Mouse (Mus musculus) midbrain, postnatal 0 days (tissue): ENCODE results near the gene Scyl3. TPM values are rescaled to one million over a fixed set of nuclear protein-coding genes. Genes with fewer than 3 reads are reported as not detected.

ENCODE experiments used
- ATAC-seq: fragments of 200-750 bp; cut with Nextera tagmentation; 2 replicates; pipeline ENCODE4 v1.8.0; 2017; ENCODE audit warnings: moderate number of reproducible peaks, mild to moderate bottlenecking, moderate TSS enrichment, moderate library complexity; ENCODE audit not compliant: low FRiP score
- DNase-seq: peaks from one replicate; pipeline ENCODE4 v3.0.0-alpha.2; 2015; ENCODE audit warnings: low spot score
- H3K27ac ChIP-seq: fragments of 300-500 bp; sonication (generic); 2 replicates; pipeline ENCODE4 v1.5.1; 2014; ENCODE audit warnings: low read depth, mild to moderate bottlenecking, low read length, mixed read lengths
- H3K27me3 ChIP-seq: fragments of 300-500 bp; sonication (generic); 2 replicates; pipeline ENCODE4 v1.6.1; 2014; ENCODE audit warnings: low read length, control low read depth, mixed read lengths; ENCODE audit not compliant: insufficient read depth
- H3K36me3 ChIP-seq: fragments of 300-500 bp; sonication (generic); 2 replicates; pipeline ENCODE4 v1.6.1; 2014; ENCODE audit warnings: low read length, control low read depth, mixed read lengths; ENCODE audit not compliant: insufficient read depth
- H3K4me1 ChIP-seq: fragments of 300-500 bp; sonication (generic); 2 replicates; pipeline ENCODE4 v1.6.1; 2014; ENCODE audit warnings: mild to moderate bottlenecking, control low read depth, antibody characterized with exemption, low read length, mixed read lengths; ENCODE audit not compliant: insufficient read depth
- H3K4me2 ChIP-seq: fragments of 300-500 bp; sonication (generic); 2 replicates; pipeline ENCODE4 v1.6.1; 2014; ENCODE audit warnings: low read depth, mild to moderate bottlenecking, low read length, mixed read lengths; ENCODE audit not compliant: poor library complexity, severe bottlenecking
- H3K4me3 ChIP-seq: fragments of 300-500 bp; sonication (generic); 2 replicates; pipeline ENCODE4 v1.5.1; 2014; ENCODE audit warnings: low read depth, mild to moderate bottlenecking, low read length, moderate library complexity
- H3K9ac ChIP-seq: fragments of 300-500 bp; sonication (generic); replicated peaks from 2 replicates; pipeline ENCODE4 v1.6.1; 2014; ENCODE audit warnings: mild to moderate bottlenecking, low read length, moderate library complexity, mixed read lengths; ENCODE audit not compliant: poor library complexity, severe bottlenecking
- H3K9me3 ChIP-seq: fragments of 300-500 bp; sonication (generic); 2 replicates; pipeline ENCODE4 v1.6.1; 2016; ENCODE audit warnings: low read length, control low read depth
- CTCF ChIP-seq: IDR thresholded peaks from 2 replicates; pipeline ENCODE4 v1.5.1; 2016; ENCODE audit warnings: antibody characterized with exemption, mild to moderate bottlenecking
- WGBS: fragments of 180-500 bp; shearing (Covaris S2); extraction: QIAGEN DNeasy Blood & Tissue Kit; methylation state at CpG from one replicate; pipeline ENCODE4 v1.1.7; 2014; 5-methylcytosine and 5-hydroxymethylcytosine counted together
- polyA plus RNA-seq: library from polyadenylated mRNA; unstranded; fragments of >200 nt; fragmentation: Nextera tagmentation; extraction: Ambion mirVana; gene quantifications from 2 replicates; pipeline ENCODE4 v1.2.1, GENCODE M21; 2015
- total RNA-seq: library from RNA; depleted of rRNA; stranded (reverse); fragments of >200 nt; gene quantifications from 2 replicates; pipeline ENCODE4 v1.2.3, GENCODE M21; 2014

The Scyl3 gene
- total and polyA plus RNA-seq, 2 experiments from 2014 or later, result 12.3 to 16.6 TPM

GRCm38 (mm10) chr1:163900168-163900567 is 28.7 kb upstream of the Scyl3 start:
- Histone ChIP-seq H3K36me3 (peaks cover under 1% of the 10 kb centered on the region; the same call in 1 of the 2 replicates), H3K27me3 (no peaks in the 10 kb centered on the region), H3K4me2 (no peak overlapping the region), H3K4me3 (no peak overlapping the region), H3K9ac (no peak overlapping the region), H3K27ac (no peak overlapping the region), H3K4me1 (no peaks in the 10 kb centered on the region), H3K9me3 (no peaks in the 10 kb centered on the region)
- no peak for ATAC-seq
- no peak for DNase-seq
- WGBS, result 95% methylated on average over 2 of the region's 2 CpGs
- no peak for TF ChIP-seq CTCF

GRCm38 (mm10) chr1:163903411-163903810 is 25.5 kb upstream of the Scyl3 start:
- ATAC-seq, result no peak
- peaks cover 9% of the 10 kb centered on the region; the same call in 1 of the 2 replicates for H3K36me3 ChIP-seq
- TF ChIP-seq CTCF, result no peak
- DNase-seq, result no peak
- H3K9ac ChIP-seq, result no peak overlapping the region
- H3K4me1 ChIP-seq, result no peaks in the 10 kb centered on the region
- no peak overlapping the region for H3K4me3 ChIP-seq
- no peak overlapping the region for H3K27ac ChIP-seq
- H3K4me2 ChIP-seq, result no peak overlapping the region
- 96% methylated on average over 3 of the region's 3 CpGs for WGBS
- no peaks in the 10 kb centered on the region for H3K9me3 ChIP-seq
- H3K27me3 ChIP-seq, result no peaks in the 10 kb centered on the region

- Histone ChIP-seq H3K9ac (no peak overlapping the region), H3K27me3 (no peaks in the 10 kb centered on the region), H3K4me2 (no peak overlapping the region), H3K9me3 (no peaks in the 10 kb centered on the region), H3K27ac (no peak overlapping the region), H3K4me3 (no peak overlapping the region), H3K4me1 (no peaks in the 10 kb centered on the region), H3K36me3 (peaks cover 12% of the 10 kb centered on the region; the same call in 1 of the 2 replicates)
- TF ChIP-seq CTCF, result no peak
- DNase-seq (no peak), ATAC-seq (no peak)
- WGBS, result 81% methylated on average over 4 of the region's 4 CpGs
Observed at GRCm38 (mm10) chr1:163907007-163907811, 21.7 kb upstream of the Scyl3 start.

- ATAC-seq (no peak), DNase-seq (no peak)
- Histone ChIP-seq H3K9me3 (no peaks in the 10 kb centered on the region), H3K27ac (no peak overlapping the region), H3K4me2 (no peak overlapping the region), H3K27me3 (no peaks in the 10 kb centered on the region), H3K9ac (no peak overlapping the region), H3K4me3 (no peak overlapping the region), H3K36me3 (peaks cover 12% of the 10 kb centered on the region; the same call in 1 of the 2 replicates), H3K4me1 (no peaks in the 10 kb centered on the region)
- TF ChIP-seq CTCF, result no peak
- WGBS, result 61% methylated on average over 11 of the region's 11 CpGs
Observed at GRCm38 (mm10) chr1:163908389-163908788, 20.5 kb upstream of the Scyl3 start.

- WGBS, result 13% methylated on average over 2 of the region's 2 CpGs
- H3K27me3 ChIP-seq, result no peaks in the 10 kb centered on the region
- no peak overlapping the region for H3K4me2 ChIP-seq
- ATAC-seq (no peak; the same call in 1 of the 2 replicates), DNase-seq (peak; percentile 76)
- no peak overlapping the region for H3K27ac ChIP-seq
- H3K4me3 ChIP-seq, result no peak overlapping the region
- H3K9me3 ChIP-seq, result no peaks in the 10 kb centered on the region
- no peak overlapping the region for H3K9ac ChIP-seq
- H3K36me3 ChIP-seq, result peaks cover 12% of the 10 kb centered on the region; the same call in 1 of the 2 replicates
- no peaks in the 10 kb centered on the region for H3K4me1 ChIP-seq
- peak; percentile 82 for TF ChIP-seq CTCF
Observed at GRCm38 (mm10) chr1:163910343-163910742, 18.6 kb upstream of the Scyl3 start.

GRCm38 (mm10) chr1:163910785-163911184 is 18.1 kb upstream of the Scyl3 start:
- DNase-seq (no peak), ATAC-seq (no peak)
- Histone ChIP-seq H3K4me2 (no peak overlapping the region), H3K36me3 (peaks cover 10% of the 10 kb centered on the region; the same call in 1 of the 2 replicates), H3K4me1 (no peaks in the 10 kb centered on the region), H3K27me3 (no peaks in the 10 kb centered on the region), H3K9me3 (no peaks in the 10 kb centered on the region), H3K27ac (no peak overlapping the region), H3K9ac (no peak overlapping the region), H3K4me3 (no peak overlapping the region)
- no peak for TF ChIP-seq CTCF
- 95% methylated on average over 9 of the region's 9 CpGs for WGBS
